Mouse (Mus musculus): ENCODE data around the gene Dock9.

GRCm38 (mm10) chr14:121631934-121632333 lies 165.7 kb downstream of the Dock9 start:
- no peak for TF ChIP-seq POLR2A (IDR thresholded peaks at IDR 0.05; ENCODE audit: low read depth, low read length)
- no peak for TF ChIP-seq NELFE (IDR thresholded peaks at IDR 0.05; ENCODE audit: low read depth, low read length)
- no peak for TF ChIP-seq CTCF (conservative IDR thresholded peaks at IDR 0.05 in 1 of 2, IDR thresholded peaks at IDR 0.05 in 1 of 2; ENCODE audit: low read depth in 2 of 2, low read length in 2 of 2)
- no peak for TF ChIP-seq CHD2 (IDR thresholded peaks at IDR 0.05; ENCODE audit: low read length)

Data from CH12.LX (cell line).